In the genomic region with DNA sequence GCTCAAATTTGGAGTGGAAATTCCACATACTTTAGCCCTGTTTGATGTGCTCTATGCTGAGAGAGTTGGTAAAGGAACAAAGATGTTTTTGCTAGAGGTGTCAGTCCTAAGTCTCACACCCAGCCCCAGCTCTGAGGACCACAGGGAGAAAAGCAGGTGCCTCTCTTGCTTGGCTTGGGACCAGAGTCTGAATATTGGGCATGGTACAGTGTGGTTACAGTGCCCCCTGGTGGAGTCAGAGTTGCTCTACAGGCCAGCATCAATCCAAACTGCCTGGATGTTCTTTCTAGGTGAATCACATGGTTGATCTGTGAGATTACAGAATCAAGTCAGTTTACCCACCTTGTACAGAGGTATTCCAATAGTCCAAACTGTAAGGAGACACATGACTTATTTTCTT, we compare ENCODE assay signal across 8 mouse cellular contexts. TPM values are rescaled to one million over a fixed set of nuclear protein-coding genes. Genes with fewer than 3 reads are reported as not detected.
DNase-seq lines count a peak whose midpoint lies in the region; ATAC-seq lines count a peak whose summit lies in the region.

No protein-coding gene starts in this region.

- peak; percentile 52; the same call in 1 of the 2 replicates for ATAC-seq in intestine, embryonic 16.5 days
- no peak for ATAC-seq in limb, embryonic 11.5 days (ENCODE audit: insufficient number of reproducible peaks, low FRiP score, low TSS enrichment, low read depth)
- ATAC-seq in stomach, embryonic 16.5 days (ENCODE audit: insufficient read depth, low FRiP score): peak; percentile 29; the same call in 1 of the 2 replicates

- no peak overlapping the region for H3K9ac ChIP-seq in intestine, embryonic 16.5 days (ENCODE audit: low read depth, low read length)
- H3K9ac ChIP-seq in limb, embryonic 11.5 days (ENCODE audit: low read length): no peak overlapping the region
- no peak overlapping the region for H3K9ac ChIP-seq in stomach, embryonic 16.5 days (ENCODE audit: low read length)

- DNase-seq in ovary, postnatal 10 days (ENCODE audit: low spot score): peak; percentile 44
- no peak for DNase-seq in ovary, adult 18-20 months (ENCODE audit: low spot score)
- peak; percentile 87 to 90 for DNase-seq in cerebellum, postnatal 25 days
- peak; percentile 74 to 87 for DNase-seq in frontal cortex, postnatal 36 days (ENCODE audit: low spot score in 2 of 2)
- peak; percentile 83 for DNase-seq in limb, embryonic 11.5 days (ENCODE audit: low spot score)
- DNase-seq in naive thymus-derived CD4-positive, alpha-beta T cell, adult 2 months (ENCODE audit: low read depth): peak; percentile 90

- no peak overlapping the region for H3K4me2 ChIP-seq in intestine, embryonic 16.5 days (ENCODE audit: low read depth, low read length)
- H3K4me2 ChIP-seq in limb, embryonic 11.5 days (ENCODE audit: low read depth, severe bottlenecking): no peak overlapping the region
- no peak overlapping the region for H3K4me2 ChIP-seq in stomach, embryonic 16.5 days (ENCODE audit: low read depth, low read length)

- H3K4me3 ChIP-seq in intestine, embryonic 16.5 days (ENCODE audit: low read length): no peak overlapping the region
- H3K4me3 ChIP-seq in limb, embryonic 11.5 days (ENCODE audit: low read depth, low read length): no peak overlapping the region
- no peak overlapping the region for H3K4me3 ChIP-seq in stomach, embryonic 16.5 days (replicated peaks; ENCODE audit: low read length)

- H3K27ac ChIP-seq in intestine, embryonic 16.5 days (ENCODE audit: low read length): no peak overlapping the region
- H3K27ac ChIP-seq in limb, embryonic 11.5 days (replicated peaks; ENCODE audit: low read depth, low read length): no peak overlapping the region
- no peak overlapping the region for H3K27ac ChIP-seq in stomach, embryonic 16.5 days (ENCODE audit: low read length)

- H3K9me3 ChIP-seq in intestine, embryonic 16.5 days (ENCODE audit: control insufficient read depth, low read length): no peaks in the 10 kb centered on the region
- no peaks in the 10 kb centered on the region for H3K9me3 ChIP-seq in limb, embryonic 11.5 days (ENCODE audit: control insufficient read depth, low read length)
- no peaks in the 10 kb centered on the region for H3K9me3 ChIP-seq in stomach, embryonic 16.5 days (replicated peaks; ENCODE audit: control insufficient read depth, low read length)

- H3K4me1 ChIP-seq in intestine, embryonic 16.5 days (ENCODE audit: control insufficient read depth, insufficient read depth, low read length): no peaks in the 10 kb centered on the region
- no peaks in the 10 kb centered on the region for H3K4me1 ChIP-seq in limb, embryonic 11.5 days (ENCODE audit: control insufficient read depth, insufficient read depth, low read length)
- H3K4me1 ChIP-seq in stomach, embryonic 16.5 days (ENCODE audit: control insufficient read depth, insufficient read depth, low read length): no peaks in the 10 kb centered on the region

- no peaks in the 10 kb centered on the region for H3K27me3 ChIP-seq in intestine, embryonic 16.5 days (replicated peaks; ENCODE audit: control insufficient read depth, insufficient read depth, low read length)
- H3K27me3 ChIP-seq in limb, embryonic 11.5 days (ENCODE audit: control insufficient read depth, insufficient read depth, low read length): no peaks in the 10 kb centered on the region
- no peaks in the 10 kb centered on the region for H3K27me3 ChIP-seq in stomach, embryonic 16.5 days (ENCODE audit: control insufficient read depth, insufficient read depth, low read length)

- no peaks in the 10 kb centered on the region for H3K36me3 ChIP-seq in intestine, embryonic 16.5 days (ENCODE audit: control insufficient read depth, insufficient read depth, low read length)
- H3K36me3 ChIP-seq in limb, embryonic 11.5 days (ENCODE audit: control insufficient read depth, insufficient read depth, low read length): 0 out of 2 replicates have a peak, but pooled peaks cover 2% of the 10 kb centered on the region
- H3K36me3 ChIP-seq in stomach, embryonic 16.5 days (ENCODE audit: control insufficient read depth, insufficient read depth, low read length): 0 out of 2 replicates have a peak, but pooled peaks cover 3% of the 10 kb centered on the region

RNA-seq across cellular contexts. Expression of gene Ddx28, which starts 10.8 kb away (rescaled TPM):
- 13.7 and 15.1 TPM in 2 replicates for polyA plus RNA-seq in intestine, embryonic 16.5 days (2015; fragmentation: Nextera tagmentation; extraction: Ambion mirVana)
- 23.1 and 24.9 TPM in 2 replicates for polyA plus RNA-seq in limb, embryonic 11.5 days (2014; fragmentation: Nextera tagmentation; extraction: Ambion mirVana)
- polyA plus RNA-seq in stomach, embryonic 16.5 days (2015; fragmentation: Nextera tagmentation; extraction: Ambion mirVana): 14.8 and 16.5 TPM in 2 replicates

RNA-seq across cellular contexts. Expression of gene Dpep2nb, which starts 16.7 kb away (rescaled TPM):
- polyA plus RNA-seq in intestine, embryonic 16.5 days (2015; fragmentation: Nextera tagmentation; extraction: Ambion mirVana): 0.12 TPM in 1 of 2 replicates, not detected in the other
- polyA plus RNA-seq in limb, embryonic 11.5 days (2014; fragmentation: Nextera tagmentation; extraction: Ambion mirVana): not detected in 2 replicates
- polyA plus RNA-seq in stomach, embryonic 16.5 days (2015; fragmentation: Nextera tagmentation; extraction: Ambion mirVana): not detected in 2 replicates

RNA-seq across cellular contexts. Expression of gene Dus2, which starts 31.3 kb away (rescaled TPM):
- polyA plus RNA-seq in intestine, embryonic 16.5 days (2015; fragmentation: Nextera tagmentation; extraction: Ambion mirVana): 17.2 and 17.6 TPM in 2 replicates
- 18.8 and 21.8 TPM in 2 replicates for polyA plus RNA-seq in limb, embryonic 11.5 days (2014; fragmentation: Nextera tagmentation; extraction: Ambion mirVana)
- 18.3 and 18.5 TPM in 2 replicates for polyA plus RNA-seq in stomach, embryonic 16.5 days (2015; fragmentation: Nextera tagmentation; extraction: Ambion mirVana)

RNA-seq across cellular contexts. Expression of gene Nfatc3, which starts 36.2 kb away (rescaled TPM):
- 4.0 and 4.5 TPM in 2 replicates for polyA plus RNA-seq in intestine, embryonic 16.5 days (2015; fragmentation: Nextera tagmentation; extraction: Ambion mirVana)
- polyA plus RNA-seq in limb, embryonic 11.5 days (2014; fragmentation: Nextera tagmentation; extraction: Ambion mirVana): 6.4 and 6.6 TPM in 2 replicates
- 4.7 and 5.3 TPM in 2 replicates for polyA plus RNA-seq in stomach, embryonic 16.5 days (2015; fragmentation: Nextera tagmentation; extraction: Ambion mirVana)

RNA-seq across cellular contexts. Expression of gene Dpep3, which starts 43.3 kb away (rescaled TPM):
- not detected in 2 replicates for polyA plus RNA-seq in intestine, embryonic 16.5 days (2015; fragmentation: Nextera tagmentation; extraction: Ambion mirVana)
- polyA plus RNA-seq in limb, embryonic 11.5 days (2014; fragmentation: Nextera tagmentation; extraction: Ambion mirVana): not detected in 2 replicates
- not detected in 2 replicates for polyA plus RNA-seq in stomach, embryonic 16.5 days (2015; fragmentation: Nextera tagmentation; extraction: Ambion mirVana)
